Mouse (Mus musculus) 3T3-L1 (cell line): ENCODE data around the gene Mfng.

Experiments
- DNase-seq: peaks from one replicate; pipeline ENCODE4 v3.0.0-alpha.2; 2015; ENCODE audit warnings: low read depth, low spot score

The Mfng gene

GRCm38 (mm10) chr15:78773290-78773729 is at the start of gene Mfng:
Gene Mfng, minus strand, starts transcription at chr15:78773475.
- no peak for DNase-seq

GRCm38 (mm10) chr15:78816074-78816391 is 42.8 kb upstream of the Mfng start:
- no peak for DNase-seq

- peak; percentile 81 for DNase-seq
These were observed 42.2 kb upstream of the Mfng start for GRCm38 (mm10) chr15:78815314-78816073.

- DNase-seq, result no peak
These were observed 40.3 kb upstream of the Mfng start for GRCm38 (mm10) chr15:78813603-78814002.

GRCm38 (mm10) chr15:78810146-78810545 is 36.9 kb upstream of the Mfng start:
- no peak for DNase-seq

- no peak for DNase-seq
These were observed 36.5 kb upstream of the Mfng start for GRCm38 (mm10) chr15:78809739-78810138.

- no peak for DNase-seq
These were observed 35.7 kb upstream of the Mfng start for GRCm38 (mm10) chr15:78808980-78809379.

- DNase-seq, result peak; percentile 88
These were observed 33.9 kb upstream of the Mfng start for GRCm38 (mm10) chr15:78807141-78807540.

- DNase-seq, result peak; percentile 78
These were observed 33.3 kb upstream of the Mfng start for GRCm38 (mm10) chr15:78806614-78807013.

GRCm38 (mm10) chr15:78805351-78805750 is 32.1 kb upstream of the Mfng start:
- DNase-seq, result no peak

GRCm38 (mm10) chr15:78804326-78804725 is 31.1 kb upstream of the Mfng start:
- no peak for DNase-seq

- DNase-seq, result peak; percentile 62
These were observed 30.2 kb upstream of the Mfng start for GRCm38 (mm10) chr15:78803499-78803900.

- no peak for DNase-seq
These were observed 29.6 kb upstream of the Mfng start, which contains the start of gene Card10 for GRCm38 (mm10) chr15:78802776-78803391. Gene Card10, minus strand, starts transcription at chr15:78803042.

GRCm38 (mm10) chr15:78801971-78802741 is 28.9 kb upstream of the Mfng start:
- no peak for DNase-seq

- no peak for DNase-seq
These were observed 28.3 kb upstream of the Mfng start for GRCm38 (mm10) chr15:78801571-78801970.

- no peak for DNase-seq
These were observed 25.8 kb upstream of the Mfng start for GRCm38 (mm10) chr15:78799029-78799428.

- no peak for DNase-seq
These were observed 23.7 kb upstream of the Mfng start for GRCm38 (mm10) chr15:78797060-78797329.

GRCm38 (mm10) chr15:78796196-78797059 is 23.2 kb upstream of the Mfng start:
- peak; percentile 58 for DNase-seq

GRCm38 (mm10) chr15:78790990-78791389 is 17.7 kb upstream of the Mfng start:
- DNase-seq, result no peak

GRCm38 (mm10) chr15:78790451-78790850 is 17.2 kb upstream of the Mfng start:
- no peak for DNase-seq

- DNase-seq, result no peak
These were observed 16.5 kb upstream of the Mfng start for GRCm38 (mm10) chr15:78789721-78790323.
